Mouse (Mus musculus) ovary, postnatal 36 days (tissue): ENCODE measurements around the gene Bicdl2.

Source experiments
- DNase-seq: peaks from one replicate; pipeline ENCODE4 v3.0.0; 2022; ENCODE audit warnings: low spot score, mixed read lengths

Gene Bicdl2

DNA sequence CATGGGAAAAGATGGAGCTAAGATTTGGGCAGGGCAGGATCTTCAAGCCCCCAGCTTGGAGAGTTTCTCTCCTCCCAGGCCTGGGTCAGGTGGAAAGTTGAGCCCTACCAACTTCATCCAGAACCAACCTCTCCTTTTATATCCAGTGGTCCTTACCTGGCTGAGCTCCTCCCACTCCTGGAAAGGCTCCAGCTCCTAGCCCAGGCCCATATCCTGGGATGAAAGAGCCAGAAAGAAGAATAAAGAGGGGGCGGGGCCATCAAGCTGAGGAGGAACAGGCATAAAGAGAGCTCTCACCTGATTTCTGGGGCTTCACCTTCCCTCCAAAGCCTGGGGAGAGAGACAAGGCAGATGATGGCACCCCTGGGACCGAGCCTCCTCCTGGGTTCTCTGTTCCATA is 56.7 kb downstream of the Bicdl2 start:
- no peak for DNase-seq
